Mouse (Mus musculus) E14TG2a.4 (cell line): ENCODE results near the gene Tlcd1.

ENCODE experiments used
- H3K27me3 ChIP-seq: 2 replicates; pipeline ENCODE4 v1.6.1; 2014; ENCODE audit warnings: low read length, control low read depth; ENCODE audit not compliant: insufficient read depth
- H3K36me3 ChIP-seq: 2 replicates; pipeline ENCODE4 v1.6.1; 2014; ENCODE audit warnings: low read length, control low read depth; ENCODE audit not compliant: insufficient read depth
- H3K4me1 ChIP-seq: replicated peaks from 2 replicates; pipeline ENCODE4 v1.6.1; 2014; ENCODE audit warnings: low read depth, low read length, control low read depth
- H3K4me3 ChIP-seq: replicated peaks from 2 replicates; pipeline ENCODE4 v1.5.1; 2014; ENCODE audit warnings: mild to moderate bottlenecking, low read length
- H3K9me3 ChIP-seq: 2 replicates; pipeline ENCODE4 v1.6.1; 2014; ENCODE audit warnings: low read length, control low read depth
- CTCF ChIP-seq: conservative IDR thresholded peaks from 2 replicates; pipeline ENCODE4 v1.5.1; 2014; ENCODE audit warnings: low read length
- NANOG ChIP-seq: IDR thresholded peaks from 2 replicates; pipeline ENCODE4 v1.6.1; 2014; ENCODE audit warnings: borderline replicate concordance, low read length, mixed read lengths
- POU5F1 ChIP-seq: IDR thresholded peaks from 2 replicates; pipeline ENCODE4 v1.6.1; 2014; ENCODE audit warnings: low read length, borderline replicate concordance

Gene Tlcd1

DNA sequence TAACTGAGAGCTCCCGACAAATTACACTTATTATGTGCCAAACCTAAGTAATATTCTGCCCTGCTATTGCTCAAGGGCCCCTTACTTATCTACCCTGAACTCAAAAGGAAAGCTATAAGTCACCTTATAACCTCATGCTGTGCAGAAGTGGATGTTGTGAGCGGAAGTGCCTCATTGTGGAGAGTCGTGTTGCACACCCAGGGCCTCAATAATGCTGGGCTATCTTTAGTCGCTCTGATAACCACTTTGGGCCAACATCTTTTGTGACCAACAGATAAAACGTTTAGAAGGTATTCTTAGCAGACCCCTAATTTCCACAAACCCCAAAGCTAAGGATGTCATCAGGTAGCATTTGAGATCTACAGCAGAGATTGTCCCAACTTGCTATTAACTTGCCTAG is 35.8 kb upstream of the Tlcd1 start:
- Histone ChIP-seq H3K4me3 (no peak overlapping the region), H3K27me3 (no peaks in the 10 kb centered on the region), H3K36me3 (peaks cover 45% of the 10 kb centered on the region), H3K9me3 (no peaks in the 10 kb centered on the region), H3K4me1 (peaks cover 49% of the 10 kb centered on the region)
- TF ChIP-seq POU5F1 (no peak), CTCF (no peak), NANOG (no peak)

GRCm38 (mm10) chr11:78143520-78143919 is 33.0 kb upstream of the Tlcd1 start:
- peaks cover 52% of the 10 kb centered on the region for H3K4me1 ChIP-seq
- H3K9me3 ChIP-seq, result no peaks in the 10 kb centered on the region
- H3K4me3 ChIP-seq, result no peak overlapping the region
- peaks cover 73% of the 10 kb centered on the region for H3K36me3 ChIP-seq
- TF ChIP-seq POU5F1, result no peak
- no peak for TF ChIP-seq NANOG
- TF ChIP-seq CTCF, result no peak
- H3K27me3 ChIP-seq, result no peaks in the 10 kb centered on the region

- no peaks in the 10 kb centered on the region for H3K27me3 ChIP-seq
- TF ChIP-seq NANOG (no peak), CTCF (no peak), POU5F1 (no peak)
- H3K9me3 ChIP-seq, result no peaks in the 10 kb centered on the region
- no peak overlapping the region for H3K4me3 ChIP-seq
- H3K36me3 ChIP-seq, result peaks cover 91% of the 10 kb centered on the region
- peaks cover 49% of the 10 kb centered on the region for H3K4me1 ChIP-seq
Measured at GRCm38 (mm10) chr11:78146168-78146567, 30.3 kb upstream of the Tlcd1 start.

GRCm38 (mm10) chr11:78146707-78147543 is 29.6 kb upstream of the Tlcd1 start:
- peaks cover 86% of the 10 kb centered on the region for H3K36me3 ChIP-seq
- no peaks in the 10 kb centered on the region for H3K9me3 ChIP-seq
- no peak overlapping the region for H3K4me3 ChIP-seq
- no peaks in the 10 kb centered on the region for H3K27me3 ChIP-seq
- H3K4me1 ChIP-seq, result peaks cover 49% of the 10 kb centered on the region
- TF ChIP-seq POU5F1 (no peak), CTCF (no peak), NANOG (no peak)

GRCm38 (mm10) chr11:78151161-78151560 is 25.4 kb upstream of the Tlcd1 start:
- no peaks in the 10 kb centered on the region for H3K27me3 ChIP-seq
- no peaks in the 10 kb centered on the region for H3K9me3 ChIP-seq
- H3K4me3 ChIP-seq, result no peak overlapping the region
- H3K4me1 ChIP-seq, result peaks cover 54% of the 10 kb centered on the region
- TF ChIP-seq CTCF, result peak; percentile 75
- no peak for TF ChIP-seq POU5F1
- TF ChIP-seq NANOG, result no peak
- peaks cover 90% of the 10 kb centered on the region for H3K36me3 ChIP-seq

GRCm38 (mm10) chr11:78152299-78153231 is 23.9 kb upstream of the Tlcd1 start:
- Histone ChIP-seq H3K36me3 (peaks cover 91% of the 10 kb centered on the region), H3K9me3 (no peaks in the 10 kb centered on the region), H3K4me3 (no peak overlapping the region), H3K27me3 (no peaks in the 10 kb centered on the region), H3K4me1 (peaks cover 54% of the 10 kb centered on the region)
- no peak for TF ChIP-seq CTCF
- no peak for TF ChIP-seq NANOG
- TF ChIP-seq POU5F1, result no peak

DNA sequence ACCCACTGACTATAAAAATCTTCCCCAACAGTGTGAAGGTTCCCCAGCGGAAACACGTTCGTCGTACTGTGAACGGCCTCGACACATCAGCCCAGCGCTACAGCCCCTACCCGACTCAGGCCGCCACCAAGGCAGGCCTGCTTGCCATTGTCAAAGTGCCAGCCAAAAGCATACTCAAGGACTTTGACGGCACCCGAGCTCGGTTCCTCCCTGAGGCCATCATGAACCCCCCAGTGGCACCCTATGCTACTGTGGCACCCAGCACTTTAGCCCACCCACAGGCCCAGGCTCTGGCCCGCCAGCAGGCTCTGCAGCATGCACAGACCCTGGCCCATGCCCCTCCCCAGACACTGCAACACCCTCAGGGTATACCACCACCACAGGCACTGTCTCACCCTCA is 22.7 kb upstream of the Tlcd1 start:
- Histone ChIP-seq H3K4me3 (no peak overlapping the region), H3K4me1 (peaks cover 63% of the 10 kb centered on the region), H3K36me3 (peaks cover 92% of the 10 kb centered on the region), H3K9me3 (no peaks in the 10 kb centered on the region), H3K27me3 (no peaks in the 10 kb centered on the region)
- no peak for TF ChIP-seq NANOG
- no peak for TF ChIP-seq POU5F1
- TF ChIP-seq CTCF, result no peak

GRCm38 (mm10) chr11:78155674-78156073 is 20.8 kb upstream of the Tlcd1 start:
- Histone ChIP-seq H3K36me3 (peaks cover 93% of the 10 kb centered on the region), H3K4me1 (peaks cover 81% of the 10 kb centered on the region), H3K9me3 (no peaks in the 10 kb centered on the region), H3K27me3 (no peaks in the 10 kb centered on the region), H3K4me3 (no peak overlapping the region)
- TF ChIP-seq CTCF, result no peak
- TF ChIP-seq POU5F1, result no peak
- no peak for TF ChIP-seq NANOG

DNA sequence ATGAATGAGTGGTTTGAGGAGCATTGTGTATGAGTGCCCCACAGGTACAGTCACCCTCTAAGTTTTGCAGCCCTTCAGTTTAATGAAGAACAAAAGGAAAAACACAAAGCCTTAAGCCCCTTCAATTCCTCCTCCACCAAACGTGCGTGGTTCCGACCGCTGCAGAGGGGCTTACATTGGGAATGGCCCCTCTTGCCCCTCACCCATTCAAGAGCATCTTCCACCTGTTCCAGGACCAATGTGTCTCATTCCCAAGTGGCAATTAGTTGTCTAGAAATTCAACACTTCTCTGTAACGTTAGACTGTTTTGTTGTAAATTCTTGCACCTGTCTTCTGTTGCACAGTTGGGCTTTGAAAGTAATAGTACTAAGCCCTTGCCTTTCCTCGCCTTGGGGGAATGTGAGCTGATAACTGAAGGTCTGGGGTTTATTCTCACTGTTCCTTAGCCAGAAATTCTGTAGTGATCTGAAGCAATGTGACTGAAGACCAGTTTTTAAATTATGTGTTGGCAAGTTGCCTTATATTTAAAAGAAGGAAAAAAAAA is 20.3 kb upstream of the Tlcd1 start:
- H3K4me1 ChIP-seq, result peaks cover 86% of the 10 kb centered on the region
- TF ChIP-seq POU5F1 (no peak), NANOG (no peak), CTCF (no peak)

More for the DNA sequence above, 20.3 kb upstream of the Tlcd1 start:
- Histone ChIP-seq H3K36me3 (peaks cover 95% of the 10 kb centered on the region), H3K4me3 (no peak overlapping the region), H3K27me3 (no peaks in the 10 kb centered on the region), H3K9me3 (no peaks in the 10 kb centered on the region)
